In genomic region chrX:18462879-18463278, GRCm38 (mm10) we compare ENCODE assay signal across 32 mouse cellular contexts. TPM values are rescaled to one million over a fixed set of nuclear protein-coding genes. Genes with fewer than 3 reads are reported as not detected.
"Had no signal": no experiment of that assay in that cellular context is flagged by ENCODE, and none has a peak within 500 bp of the region (broad histone marks: within the 10 kb centered on the region; RNA-seq: fewer than 3 reads in every experiment).

No protein-coding gene starts in this region.

- H3K4me2 ChIP-seq: heart, embryonic 11.5 days; heart, embryonic 12.5 days; heart, embryonic 13.5 days; heart, embryonic 15.5 days; hindbrain, embryonic 12.5 days; hindbrain, embryonic 13.5 days; hindbrain, embryonic 14.5 days; hindbrain, embryonic 15.5 days; intestine, embryonic 15.5 days had no signal

- H3K9me3 ChIP-seq: heart, embryonic 10.5 days; heart, embryonic 12.5 days; heart, embryonic 13.5 days; heart, embryonic 15.5 days; hindbrain, embryonic 10.5 days; hindbrain, embryonic 12.5 days; hindbrain, embryonic 13.5 days; hindbrain, embryonic 15.5 days; intestine, embryonic 15.5 days had no signal

- H3K27ac ChIP-seq: heart, embryonic 10.5 days; heart, embryonic 13.5 days; heart, embryonic 15.5 days; hindbrain, embryonic 10.5 days; hindbrain, embryonic 12.5 days; hindbrain, embryonic 13.5 days; hindbrain, embryonic 14.5 days; hindbrain, embryonic 15.5 days; hindbrain, postnatal 0 days; intestine, embryonic 15.5 days; kidney, postnatal 0 days; layer of hippocampus, adult 2 months; left cerebral cortex, adult 2 months had no signal

- H3K4me3 ChIP-seq: heart, embryonic 10.5 days; heart, embryonic 12.5 days; heart, embryonic 13.5 days; heart, embryonic 15.5 days; hindbrain, embryonic 10.5 days; hindbrain, embryonic 12.5 days; hindbrain, embryonic 13.5 days; hindbrain, embryonic 15.5 days; intestine, embryonic 15.5 days; layer of hippocampus, adult 2 months; left cerebral cortex, adult 2 months had no signal

- DNase-seq: heart, postnatal 10 days; heart, postnatal 14 days; heart, postnatal 36 days; heart, postnatal 4 days; kidney, adult 18-20 months; kidney, adult 8-10 months; kidney, postnatal 10 days; kidney, postnatal 14 days; kidney, postnatal 36 days; kidney, postnatal 4 days; layer of hippocampus, adult 9-11 months; layer of hippocampus, postnatal 36 days had no signal

- ATAC-seq: hindbrain, embryonic 16.5 days; hindbrain, postnatal 0 days; inflammation-experienced regulatory T-cells, adult 6 months; intestine, embryonic 15.5 days; intestine, embryonic 16.5 days; intestine, postnatal 0 days had no signal

- H3K9ac ChIP-seq: heart, embryonic 12.5 days; heart, embryonic 13.5 days; heart, embryonic 15.5 days; hindbrain, embryonic 12.5 days; hindbrain, embryonic 13.5 days; hindbrain, embryonic 14.5 days; hindbrain, embryonic 15.5 days; intestine, embryonic 15.5 days had no signal

- H3K36me3 ChIP-seq: heart, embryonic 10.5 days; heart, embryonic 12.5 days; heart, embryonic 13.5 days; heart, embryonic 15.5 days; hindbrain, embryonic 10.5 days; hindbrain, embryonic 12.5 days; hindbrain, embryonic 13.5 days; hindbrain, embryonic 15.5 days; intestine, embryonic 15.5 days had no signal

- H3K27me3 ChIP-seq: heart, embryonic 12.5 days; heart, embryonic 13.5 days; heart, embryonic 15.5 days; hindbrain, embryonic 12.5 days; hindbrain, embryonic 13.5 days; hindbrain, embryonic 15.5 days; intestine, embryonic 15.5 days had no signal

- H3K4me1 ChIP-seq: heart, embryonic 10.5 days; heart, embryonic 12.5 days; heart, embryonic 13.5 days; heart, embryonic 15.5 days; hindbrain, embryonic 10.5 days; hindbrain, embryonic 12.5 days; hindbrain, embryonic 13.5 days; hindbrain, embryonic 15.5 days; intestine, embryonic 15.5 days had no signal

RNA-seq across cellular contexts. Expression of gene 4930578C19Rik, which starts 1.7 kb away (rescaled TPM):
- total RNA-seq: hematopoietic stem cell, adult 5-6 weeks had no signal
- polyA plus RNA-seq: heart, embryonic 12.5 days; inflammation-experienced regulatory T-cells, adult 6 months had no signal
